8 mouse cellular contexts compared by ENCODE assay signal in genomic region chr7:24850899-24851303, GRCm38 (mm10). TPM values are rescaled to one million over a fixed set of nuclear protein-coding genes. Genes with fewer than 3 reads are reported as not detected.
DNase-seq lines count a peak whose midpoint lies in the region; ATAC-seq and TF ChIP-seq lines count a peak whose summit lies in the region.

No protein-coding gene starts in this region.

- H3K27ac ChIP-seq in lung, embryonic 16.5 days (ENCODE audit: low read length), result no peak overlapping the region
- H3K27ac ChIP-seq in embryonic facial prominence, embryonic 14.5 days (replicated peaks; ENCODE audit: low read depth, low read length), result no peak overlapping the region
- H3K27ac ChIP-seq in macrophage, result peak overlapping the region; percentile 85
- H3K27ac ChIP-seq in hindbrain, postnatal 0 days, result no peak overlapping the region

- H3K4me3 ChIP-seq in lung, embryonic 16.5 days (ENCODE audit: low read length), result no peak overlapping the region
- H3K4me3 ChIP-seq in embryonic facial prominence, embryonic 14.5 days (ENCODE audit: low read depth, low read length), result no peak overlapping the region
- no peak overlapping the region; the same call in 1 of the 2 replicates for H3K4me3 ChIP-seq in macrophage (ENCODE audit: inconsistent target)
- H3K4me3 ChIP-seq in hindbrain, postnatal 0 days (ENCODE audit: low read length), result no peak overlapping the region

- 22% methylated on average over 6 of the region's 6 CpGs for WGBS in lung, embryonic 16.5 days
- WGBS in embryonic facial prominence, embryonic 14.5 days, result 35% methylated on average over 6 of the region's 6 CpGs
- 6% methylated on average over 4 of the region's 6 CpGs for WGBS in macrophage (ENCODE audit: missing documents)
- 39% methylated on average over 6 of the region's 6 CpGs for WGBS in hindbrain, postnatal 0 days

- no peaks in the 10 kb centered on the region; the same call in 1 of the 2 replicates for H3K79me2 ChIP-seq in macrophage (ENCODE audit: inconsistent target)

- no peak overlapping the region for H3K9ac ChIP-seq in lung, embryonic 16.5 days (ENCODE audit: low read length)
- no peak overlapping the region for H3K9ac ChIP-seq in embryonic facial prominence, embryonic 14.5 days (ENCODE audit: low read depth, low read length)
- H3K9ac ChIP-seq in hindbrain, postnatal 0 days (replicated peaks; ENCODE audit: low read length), result no peak overlapping the region

- no peaks in the 10 kb centered on the region for H3K27me3 ChIP-seq in lung, embryonic 16.5 days (ENCODE audit: control insufficient read depth, insufficient read depth, low read depth, low read length)
- no peaks in the 10 kb centered on the region for H3K27me3 ChIP-seq in embryonic facial prominence, embryonic 14.5 days (replicated peaks; ENCODE audit: control insufficient read depth, insufficient read depth, low read length)
- no peaks in the 10 kb centered on the region for H3K27me3 ChIP-seq in hindbrain, postnatal 0 days (ENCODE audit: insufficient read depth, low read length)

- no peaks in the 10 kb centered on the region for H3K4me1 ChIP-seq in lung, embryonic 16.5 days (replicated peaks; ENCODE audit: control insufficient read depth, insufficient read depth, low read length)
- 0 out of 2 replicates have a peak, but pooled peaks cover 3% of the 10 kb centered on the region for H3K4me1 ChIP-seq in embryonic facial prominence, embryonic 14.5 days (ENCODE audit: control insufficient read depth, insufficient read depth, low read length)
- no peaks in the 10 kb centered on the region for H3K4me1 ChIP-seq in hindbrain, postnatal 0 days (ENCODE audit: insufficient read depth, low read length)

- intact Hi-C loops in left cerebral cortex, postnatal 14 days (cut with DNase I), result no loop called here
- intact Hi-C loops in left cerebral cortex, postnatal 4 days (cut with DNase I), result no loop called here

- no peak for DNase-seq in lung, postnatal 10 days
- peak; percentile 85 for DNase-seq in NIH3T3 (ENCODE audit: low read depth)
- peak; percentile 35 for DNase-seq in embryonic facial prominence, embryonic 14.5 days (ENCODE audit: low spot score)
- DNase-seq in left cerebral cortex, postnatal 14 days (ENCODE audit: low spot score in 2 of 2), result no peak
- no peak for DNase-seq in left cerebral cortex, postnatal 4 days
- no peak for DNase-seq in hindbrain, postnatal 0 days (ENCODE audit: low spot score)

- peak; percentile 26; the same call in 1 of the 2 replicates for ATAC-seq in lung, embryonic 16.5 days (ENCODE audit: low read depth)
- no peak for ATAC-seq in embryonic facial prominence, embryonic 14.5 days (ENCODE audit: low read depth)
- ATAC-seq in hindbrain, postnatal 0 days, result no peak

- no peak overlapping the region for H3K4me2 ChIP-seq in lung, embryonic 16.5 days (ENCODE audit: low read depth, low read length)
- no peak overlapping the region for H3K4me2 ChIP-seq in embryonic facial prominence, embryonic 14.5 days (ENCODE audit: low read depth, low read length)
- H3K4me2 ChIP-seq in hindbrain, postnatal 0 days (ENCODE audit: low read depth, low read length), result no peak overlapping the region

- H3K36me3 ChIP-seq in lung, embryonic 16.5 days (ENCODE audit: control insufficient read depth, insufficient read depth, low read length), result no peaks in the 10 kb centered on the region
- no peaks in the 10 kb centered on the region for H3K36me3 ChIP-seq in embryonic facial prominence, embryonic 14.5 days (ENCODE audit: control insufficient read depth, insufficient read depth, low read length)
- no peaks in the 10 kb centered on the region for H3K36me3 ChIP-seq in macrophage (ENCODE audit: inconsistent target)
- H3K36me3 ChIP-seq in hindbrain, postnatal 0 days (ENCODE audit: insufficient read depth, low read length), result no peaks in the 10 kb centered on the region

- no peaks in the 10 kb centered on the region for H3K9me3 ChIP-seq in lung, embryonic 16.5 days (ENCODE audit: control insufficient read depth, low read length)
- H3K9me3 ChIP-seq in embryonic facial prominence, embryonic 14.5 days (ENCODE audit: control insufficient read depth, low read length), result no peaks in the 10 kb centered on the region
- H3K9me3 ChIP-seq in hindbrain, postnatal 0 days (ENCODE audit: low read length), result no peaks in the 10 kb centered on the region

- TF ChIP-seq CTCF in hindbrain, postnatal 0 days (IDR thresholded peaks at IDR 0.05; ENCODE audit: low read depth), result no peak

RNA-seq across cellular contexts. Expression of gene Gm9844, which starts 11.1 kb away (rescaled TPM):
- polyA plus RNA-seq in lung, embryonic 16.5 days (2015; fragmentation: Nextera tagmentation; extraction: Ambion mirVana), result 19.5 and 20.6 TPM in 2 replicates
- 14.7 and 16.4 TPM in 2 replicates for polyA plus RNA-seq in embryonic facial prominence, embryonic 14.5 days (2014; fragmentation: Nextera tagmentation; extraction: Ambion mirVana)
- total RNA-seq in macrophage (2018; cell fraction: chromatin; rRNA removed), result 1 to 10 TPM in 1 of 26 experiments, not detected in 25; 4.3 TPM
- 10 to 100 TPM in 6 of 26 experiments, 1 to 10 TPM in 20; 2.1 to 25.6 (median 7.1) TPM for total RNA-seq in macrophage (2018; cell fraction: cytosol; rRNA removed)
- 1 to 10 TPM in 7 of 26 experiments, not detected in 19; 1.9 to 4.9 (median 2.5) TPM for total RNA-seq in macrophage (2018; cell fraction: nucleus; rRNA removed)
- 6.8 to 9.9 TPM (median 7.1 TPM) in 3 replicates for polyA plus RNA-seq in macrophage (2018)
- not detected for total RNA-seq in left cerebral cortex, postnatal 14 days (2021)
- total RNA-seq in left cerebral cortex, postnatal 4 days (2021), result 1 to 10 TPM; 3.1 to 7.4 TPM
- 0.79 and 2.5 TPM in 2 replicates for total RNA-seq in hindbrain, postnatal 0 days (2014; rRNA removed)
- 31.9 and 32.5 TPM in 2 replicates for polyA plus RNA-seq in hindbrain, postnatal 0 days (2015; fragmentation: Nextera tagmentation; extraction: Ambion mirVana)

RNA-seq across cellular contexts. Expression of gene Lypd4, which starts 18.8 kb away (rescaled TPM):
- not detected in 2 replicates for polyA plus RNA-seq in lung, embryonic 16.5 days (2015; fragmentation: Nextera tagmentation; extraction: Ambion mirVana)
- not detected in 2 replicates for polyA plus RNA-seq in embryonic facial prominence, embryonic 14.5 days (2014; fragmentation: Nextera tagmentation; extraction: Ambion mirVana)
- total RNA-seq in macrophage (2018; cell fraction: chromatin; rRNA removed), result not detected
- not detected for total RNA-seq in macrophage (2018; cell fraction: cytosol; rRNA removed)
- total RNA-seq in macrophage (2018; cell fraction: nucleus; rRNA removed), result 1 to 10 TPM in 1 of 26 experiments, not detected in 25; 1.2 TPM
- polyA plus RNA-seq in macrophage (2018), result not detected in 3 replicates
- total RNA-seq in left cerebral cortex, postnatal 14 days (2021), result not detected
- total RNA-seq in left cerebral cortex, postnatal 4 days (2021), result not detected
- total RNA-seq in hindbrain, postnatal 0 days (2014; rRNA removed), result not detected in 2 replicates
- polyA plus RNA-seq in hindbrain, postnatal 0 days (2015; fragmentation: Nextera tagmentation; extraction: Ambion mirVana), result not detected in 2 replicates

RNA-seq across cellular contexts. Expression of gene Dmrtc2, which starts 19.0 kb away (rescaled TPM):
- not detected in 2 replicates for polyA plus RNA-seq in lung, embryonic 16.5 days (2015; fragmentation: Nextera tagmentation; extraction: Ambion mirVana)
- polyA plus RNA-seq in embryonic facial prominence, embryonic 14.5 days (2014; fragmentation: Nextera tagmentation; extraction: Ambion mirVana), result not detected in 2 replicates
- not detected for total RNA-seq in macrophage (2018; cell fraction: chromatin; rRNA removed)
- not detected for total RNA-seq in macrophage (2018; cell fraction: cytosol; rRNA removed)
- not detected for total RNA-seq in macrophage (2018; cell fraction: nucleus; rRNA removed)
- polyA plus RNA-seq in macrophage (2018), result not detected in 3 replicates
- total RNA-seq in left cerebral cortex, postnatal 14 days (2021), result not detected
- not detected for total RNA-seq in left cerebral cortex, postnatal 4 days (2021)
- total RNA-seq in hindbrain, postnatal 0 days (2014; rRNA removed), result 1.7 TPM in 1 of 2 replicates, not detected in the other
- polyA plus RNA-seq in hindbrain, postnatal 0 days (2015; fragmentation: Nextera tagmentation; extraction: Ambion mirVana), result 0.10 and 0.18 TPM in 2 replicates

RNA-seq across cellular contexts. Expression of gene Rps19, which starts 33.3 kb away (rescaled TPM):
- 2,580 and 2,777 TPM in 2 replicates for polyA plus RNA-seq in lung, embryonic 16.5 days (2015; fragmentation: Nextera tagmentation; extraction: Ambion mirVana)
- polyA plus RNA-seq in embryonic facial prominence, embryonic 14.5 days (2014; fragmentation: Nextera tagmentation; extraction: Ambion mirVana), result 3,017 and 3,062 TPM in 2 replicates
- total RNA-seq in macrophage (2018; cell fraction: chromatin; rRNA removed), result 100 to 1,000 TPM in 25 of 26 experiments, 10 to 100 TPM in 1; 91.4 to 296 (median 150) TPM
- total RNA-seq in macrophage (2018; cell fraction: cytosol; rRNA removed), result 1,000 to 10,000 TPM in 12 of 26 experiments, 100 to 1,000 TPM in 14; 496 to 1,324 (median 876) TPM
- total RNA-seq in macrophage (2018; cell fraction: nucleus; rRNA removed), result 100 to 1,000 TPM; 113 to 335 (median 188) TPM
- polyA plus RNA-seq in macrophage (2018), result 136 to 976 TPM (median 876 TPM) in 3 replicates
- 100 to 1,000 TPM; 421 to 431 TPM for total RNA-seq in left cerebral cortex, postnatal 14 days (2021)
- total RNA-seq in left cerebral cortex, postnatal 4 days (2021), result 1,000 to 10,000 TPM in 1 of 2 experiments, 100 to 1,000 TPM in 1; 915 to 1,028 TPM
- 483 and 611 TPM in 2 replicates for total RNA-seq in hindbrain, postnatal 0 days (2014; rRNA removed)
- polyA plus RNA-seq in hindbrain, postnatal 0 days (2015; fragmentation: Nextera tagmentation; extraction: Ambion mirVana), result 1,228 and 1,333 TPM in 2 replicates

RNA-seq across cellular contexts. Expression of gene Cd79a, which starts 46.3 kb away (rescaled TPM):
- 0.62 and 0.78 TPM in 2 replicates for polyA plus RNA-seq in lung, embryonic 16.5 days (2015; fragmentation: Nextera tagmentation; extraction: Ambion mirVana)
- polyA plus RNA-seq in embryonic facial prominence, embryonic 14.5 days (2014; fragmentation: Nextera tagmentation; extraction: Ambion mirVana), result 0.35 and 0.60 TPM in 2 replicates
- total RNA-seq in macrophage (2018; cell fraction: chromatin; rRNA removed), result not detected
- under 1 TPM in 9 of 26 experiments, not detected in 17; 0.05 to 0.43 (median 0.13) TPM for total RNA-seq in macrophage (2018; cell fraction: cytosol; rRNA removed)
- total RNA-seq in macrophage (2018; cell fraction: nucleus; rRNA removed), result 1 to 10 TPM in 1 of 26 experiments, under 1 TPM in 3, not detected in 22; 0.40 to 1.8 (median 0.63) TPM
- 0.44 TPM in 1 of 3 replicates, not detected in the others for polyA plus RNA-seq in macrophage (2018)
- under 1 TPM in 1 of 2 experiments, not detected in 1; 0.55 TPM for total RNA-seq in left cerebral cortex, postnatal 14 days (2021)
- under 1 TPM; 0.24 to 0.52 TPM for total RNA-seq in left cerebral cortex, postnatal 4 days (2021)
- 0.10 and 0.11 TPM in 2 replicates for total RNA-seq in hindbrain, postnatal 0 days (2014; rRNA removed)
- polyA plus RNA-seq in hindbrain, postnatal 0 days (2015; fragmentation: Nextera tagmentation; extraction: Ambion mirVana), result 0.63 and 0.93 TPM in 2 replicates

Comparison
In these comparisons a context has a peak if more than half of its experiments do, and no peak if none do; other contexts are left out.
1. DNase-seq: peak in NIH3T3 (single experiment) and embryonic facial prominence, embryonic 14.5 days (single experiment); none in lung, postnatal 10 days (single experiment), left cerebral cortex, postnatal 14 days (0 of 2), left cerebral cortex, postnatal 4 days (single experiment) and hindbrain, postnatal 0 days (single experiment).